Mouse (Mus musculus) lung, postnatal 36 days (tissue): ENCODE measurements at regions not wholly inside any gene's neighbourhood (a gene's known extent, or its start where the extent isn't known, plus 50 kb on each side); places are given as distances from the start of the nearest gene placed in this dataset.

ENCODE experiments used
- DNase-seq: peaks from one replicate; pipeline ENCODE4 v3.0.0; 2022; ENCODE audit warnings: mixed read lengths

DNA sequence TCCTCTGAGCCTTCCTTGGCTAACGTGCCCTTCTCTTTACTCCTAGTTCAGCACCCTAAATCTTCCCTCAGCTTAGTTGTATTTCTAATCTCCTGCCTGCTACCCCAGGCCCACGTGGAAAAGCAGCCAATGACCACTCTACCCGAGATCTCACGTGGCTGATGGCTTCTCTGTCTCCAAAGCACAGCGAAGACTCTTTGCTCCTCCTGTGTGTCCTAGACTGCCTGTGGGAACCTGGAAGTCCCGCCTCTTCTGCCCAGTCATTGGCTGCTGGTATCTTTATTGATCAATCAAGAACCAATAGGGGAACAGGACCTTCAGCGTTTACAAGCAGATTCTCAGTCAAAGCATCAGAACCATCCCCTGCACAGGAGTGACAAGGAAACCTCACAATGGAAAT lies 54.8 kb downstream of the Gm19935 start:
- DNase-seq, result no peak

GRCm38 (mm10) chr8:90761947-90762346 lies 55.2 kb downstream of the Gm19935 start:
- DNase-seq, result no peak

DNA sequence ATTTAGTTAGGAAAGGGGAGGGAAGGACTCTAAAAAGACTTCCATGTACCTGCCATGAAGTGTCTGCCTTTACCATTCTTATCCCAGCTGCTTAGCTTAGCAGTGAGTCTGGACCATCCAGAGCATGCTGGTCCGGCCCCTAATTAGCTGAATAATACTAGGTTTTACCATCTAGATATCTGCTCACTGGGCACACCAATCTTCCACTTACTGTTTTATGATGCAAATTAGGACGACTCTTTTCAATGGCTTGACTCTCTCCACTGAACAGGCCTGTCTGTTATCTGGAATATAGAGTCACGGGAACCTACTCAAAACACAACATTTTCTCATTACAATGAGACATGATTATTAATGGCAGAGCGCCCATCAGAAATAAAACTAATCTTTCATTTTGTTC lies 55.7 kb downstream of the Gm19935 start:
- DNase-seq, result no peak

- DNase-seq, result no peak
These were observed 57.7 kb downstream of the Gm19935 start for GRCm38 (mm10) chr8:90759531-90759930.

DNA sequence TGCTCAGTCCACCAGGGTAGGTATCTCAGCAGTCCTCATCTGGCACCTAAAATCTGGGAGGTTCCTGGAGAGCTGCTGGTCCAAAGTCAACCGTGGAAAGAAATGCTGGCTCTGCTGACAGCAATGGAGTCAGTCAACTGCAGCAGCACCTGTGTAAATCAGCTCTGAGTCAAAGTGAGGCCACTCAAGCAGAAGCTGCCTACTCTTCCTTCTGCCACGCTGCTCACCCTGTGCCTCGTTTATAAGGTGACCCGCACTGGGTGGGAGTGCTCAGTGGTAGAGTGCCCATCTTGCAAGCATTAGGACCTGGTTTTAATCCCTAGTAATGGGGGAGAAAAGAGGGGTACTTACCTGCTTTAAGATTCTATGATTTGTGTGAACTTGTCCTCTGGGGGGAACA lies 62.2 kb downstream of the Gm19935 start:
- DNase-seq, result no peak

DNA sequence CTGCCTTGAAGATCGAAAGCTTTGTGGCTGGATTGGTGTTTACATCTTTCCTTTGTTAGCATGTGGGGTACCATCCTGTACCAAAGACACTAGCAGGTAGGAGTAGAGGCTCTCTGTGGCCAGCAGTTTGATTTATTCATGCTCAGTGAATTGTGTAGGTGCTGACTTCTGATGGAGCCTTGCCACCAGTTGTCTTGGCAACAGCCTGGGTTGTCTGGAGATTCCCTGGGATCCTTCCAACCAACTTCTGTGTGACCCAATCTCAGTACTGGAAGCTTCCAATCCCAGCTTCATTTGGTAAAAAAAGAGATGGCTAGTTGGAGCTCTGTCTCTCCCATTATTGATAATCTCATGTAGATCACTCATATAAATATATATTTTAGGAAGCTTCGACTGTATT lies 73.6 kb downstream of the Gm19935 start:
- DNase-seq, result no peak

DNA sequence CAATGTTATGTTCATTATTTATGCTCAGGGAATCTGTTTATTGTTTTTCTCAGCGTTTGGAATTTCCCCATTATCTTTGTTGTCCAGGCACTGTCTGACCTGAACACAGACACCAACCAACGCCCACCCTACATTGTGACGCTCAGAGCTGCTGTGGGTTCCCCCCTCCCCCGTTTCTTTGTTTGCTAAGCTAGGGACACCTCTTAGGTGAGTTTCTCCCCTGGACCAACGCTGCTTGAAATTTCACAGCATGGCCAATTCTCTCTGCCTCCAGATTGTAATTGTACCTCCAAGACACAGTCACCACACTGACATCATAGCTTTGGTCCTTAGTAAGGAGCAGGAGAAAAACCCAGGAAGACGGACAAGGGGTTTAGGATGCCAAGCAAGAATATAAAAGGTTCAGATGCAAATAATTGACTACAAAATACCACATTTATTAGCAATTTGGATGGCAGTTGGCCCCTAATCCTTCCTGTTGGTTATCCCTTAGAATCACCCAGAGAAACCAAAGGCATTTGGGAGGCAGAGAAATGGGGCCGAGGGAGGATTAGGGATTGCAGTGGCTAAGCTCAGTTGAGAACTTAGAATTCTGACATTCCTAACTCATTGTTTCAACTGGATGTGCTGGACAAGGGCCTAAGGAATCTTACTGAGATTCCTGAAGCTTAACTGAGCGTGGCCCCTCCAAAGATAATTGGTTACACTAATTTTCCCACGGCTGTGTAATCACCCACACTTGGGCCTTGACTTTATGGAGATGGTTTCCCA lies 76.0 kb downstream of the Gm19935 start:
- DNase-seq, result no peak

DNA sequence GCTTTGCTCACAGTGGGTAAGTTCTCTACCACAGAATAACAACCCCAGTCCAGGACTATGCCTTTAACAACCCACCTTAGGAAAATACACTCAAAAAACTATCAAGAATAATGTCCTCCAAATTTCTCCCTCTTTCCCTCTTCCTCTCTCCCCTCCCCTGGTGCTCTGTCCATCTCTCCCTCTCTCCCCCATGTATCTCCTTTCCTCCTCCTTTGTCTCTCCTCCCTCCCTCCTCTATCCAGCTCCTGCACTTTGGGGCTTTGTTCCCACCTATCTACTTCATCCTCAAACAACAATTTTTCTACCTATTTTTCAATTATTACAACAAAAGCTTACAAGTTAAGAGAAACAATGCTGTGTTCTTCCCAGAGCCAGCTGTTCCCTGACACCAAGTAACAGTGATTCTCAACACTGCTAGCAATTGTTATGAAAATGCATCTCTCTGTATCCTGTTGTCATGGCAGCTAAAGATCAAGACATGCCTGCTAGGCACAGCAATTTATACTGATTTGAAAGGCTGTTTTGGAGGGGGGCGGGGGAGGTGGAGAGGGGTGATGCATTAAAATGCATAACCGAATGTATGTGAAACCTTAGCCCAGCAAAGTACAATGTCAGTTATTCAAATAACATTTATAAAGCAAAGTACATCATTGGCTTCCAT lies 76.8 kb downstream of the Gm19935 start:
- DNase-seq, result no peak

DNA sequence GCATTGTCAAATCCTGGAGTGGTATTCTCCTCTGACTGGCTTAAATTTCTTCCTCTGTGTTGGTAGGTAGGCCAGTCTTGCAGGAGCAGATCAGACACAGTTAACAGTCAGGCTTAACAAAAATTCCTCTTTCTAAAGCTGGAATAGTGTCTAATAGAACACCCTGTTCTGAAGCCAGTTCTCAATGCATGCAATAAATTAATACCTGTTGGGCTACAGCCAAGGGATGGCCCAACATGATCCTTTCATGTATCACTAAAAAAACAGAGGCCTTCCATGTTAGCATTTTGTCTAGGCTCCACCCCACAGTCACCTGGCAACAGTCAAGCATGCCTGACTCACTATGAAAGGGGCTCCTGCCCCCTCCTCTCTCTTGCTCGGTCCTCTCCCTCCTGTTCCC lies 89.2 kb downstream of the Gm19935 start:
- no peak for DNase-seq

DNA sequence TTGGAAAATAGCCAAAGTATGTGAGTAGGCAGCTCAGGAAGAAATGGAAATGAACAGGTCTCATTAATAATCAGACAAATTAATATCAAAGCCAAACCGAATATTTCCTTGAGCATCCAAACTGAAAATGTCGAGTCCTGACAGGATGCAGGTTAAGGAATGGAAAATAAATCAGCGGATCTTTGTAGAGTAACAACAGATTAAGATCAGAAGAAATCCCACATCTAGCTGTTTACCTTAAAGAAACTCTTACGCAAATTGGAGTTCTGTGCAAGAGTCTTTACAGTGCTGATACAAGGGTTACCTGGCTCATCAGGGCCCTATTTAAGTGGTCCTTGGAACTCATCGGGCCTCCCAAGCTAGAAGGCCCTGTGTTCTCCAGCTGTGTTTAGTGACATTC lies 92.0 kb downstream of the Gm19935 start:
- no peak for DNase-seq

GRCm38 (mm10) chr8:90716436-90716835 lies 100.8 kb downstream of the Gm19935 start:
- DNase-seq, result no peak

GRCm38 (mm10) chr8:90708524-90708923 lies 108.7 kb downstream of the Gm19935 start:
- peak; percentile 67 for DNase-seq

DNA sequence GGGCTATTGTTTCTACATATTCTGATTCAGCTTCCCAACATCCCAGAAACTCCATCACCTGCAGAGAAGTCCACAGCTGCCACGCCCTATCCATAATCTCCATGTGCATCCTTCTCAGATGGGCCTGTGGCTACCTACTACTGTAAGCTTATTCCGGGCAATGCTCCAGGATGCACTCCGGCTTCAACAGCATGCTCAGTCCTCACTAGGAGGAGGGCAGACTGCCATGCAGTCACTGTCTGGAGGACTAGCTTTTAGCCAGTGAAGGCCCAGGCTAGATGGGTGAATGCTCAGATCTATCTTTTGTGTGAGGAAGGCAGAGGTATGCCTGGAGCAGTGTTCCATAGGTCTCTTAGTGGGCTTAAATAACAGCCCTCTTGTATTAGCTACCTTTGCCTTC lies 124.7 kb downstream of the Gm19935 start:
- DNase-seq, result no peak

- DNase-seq, result no peak
These were observed 132.1 kb downstream of the Gm19935 start for GRCm38 (mm10) chr8:90685076-90685475.

DNA sequence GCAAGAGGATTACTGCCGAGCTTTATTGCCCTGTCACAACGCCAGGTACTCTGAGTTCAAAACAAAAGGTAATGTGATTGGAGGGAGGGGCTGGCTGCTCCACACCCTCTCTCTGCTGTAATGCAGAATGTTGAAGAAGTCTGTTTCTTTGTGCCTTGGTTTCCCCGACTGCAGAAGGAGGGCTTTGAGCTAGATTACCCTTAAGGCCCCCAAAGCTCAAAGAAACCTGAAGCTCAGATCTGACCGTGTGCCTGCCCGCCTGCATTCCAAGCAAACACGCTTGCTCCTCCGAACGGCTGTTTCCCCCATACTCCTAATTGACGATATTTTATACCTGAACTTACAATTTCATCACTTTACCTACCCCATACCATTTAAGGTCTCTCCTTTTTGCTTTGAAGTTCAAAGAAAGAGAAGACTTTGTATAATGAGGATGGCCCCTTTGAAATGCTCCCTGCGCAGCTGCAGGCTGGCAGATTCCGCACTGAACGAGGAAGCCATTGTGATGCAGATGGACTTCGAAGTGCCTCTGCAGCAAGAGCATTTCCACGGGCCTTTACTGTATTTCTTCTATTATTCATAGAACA lies 146.6 kb downstream of the Gm19935 start:
- no peak for DNase-seq

GRCm38 (mm10) chr8:90669396-90669795 lies 147.8 kb downstream of the Gm19935 start:
- DNase-seq, result no peak

GRCm38 (mm10) chr8:90659066-90659465 lies 158.1 kb downstream of the Gm19935 start:
- DNase-seq, result peak; percentile 1

GRCm38 (mm10) chr8:90657641-90658051 lies 159.5 kb downstream of the Gm19935 start:
- peak; percentile 30 for DNase-seq

DNA sequence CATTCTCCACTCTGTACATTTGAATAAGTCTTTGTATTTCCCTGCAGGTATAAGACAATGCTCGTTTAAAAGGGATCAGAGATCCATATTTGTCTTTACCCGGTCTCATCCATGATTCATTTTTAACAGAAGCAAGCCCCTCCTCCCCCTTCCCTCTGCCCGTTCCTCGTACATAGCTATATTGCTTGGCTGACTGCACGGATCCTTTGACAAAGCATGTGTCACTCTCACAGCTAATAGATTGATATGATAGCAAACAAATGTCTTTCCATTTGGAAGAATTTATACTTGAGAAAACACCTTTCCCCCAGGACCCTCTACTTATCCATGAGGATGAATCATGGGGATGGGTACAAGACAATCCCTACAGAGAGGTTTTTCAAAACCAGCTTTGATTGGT lies 160.1 kb downstream of the Gm19935 start:
- no peak for DNase-seq

DNA sequence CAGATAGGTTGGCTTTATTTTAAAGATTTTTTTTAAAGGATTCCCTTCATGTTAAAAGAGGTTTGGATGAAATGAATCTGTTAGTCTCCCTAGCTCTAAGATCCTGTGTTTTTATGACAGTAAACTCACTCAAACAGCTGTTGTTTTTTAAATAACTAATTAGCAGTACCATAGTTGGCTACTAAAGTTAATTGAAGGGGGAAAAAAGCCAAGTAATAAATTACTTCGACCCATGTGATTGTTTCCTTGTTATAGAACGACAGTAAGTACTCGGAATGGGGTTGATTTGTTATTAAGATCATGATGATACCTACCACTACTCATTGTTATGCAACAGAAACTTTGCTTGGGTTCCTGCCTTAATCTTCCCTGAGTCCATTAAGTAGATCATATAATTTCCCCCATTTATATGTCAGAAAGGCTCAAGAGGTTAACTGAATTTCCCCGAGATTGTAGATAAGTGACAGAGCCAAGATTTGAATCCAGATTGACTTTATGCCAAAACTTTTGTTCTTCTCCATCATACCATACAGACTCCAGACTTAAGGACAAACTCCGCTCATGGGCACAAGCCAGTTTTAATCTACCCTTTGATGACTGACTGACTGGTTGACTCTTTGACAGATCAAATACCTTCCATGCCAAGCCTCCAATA lies 160.6 kb downstream of the Gm19935 start:
- DNase-seq, result no peak

DNA sequence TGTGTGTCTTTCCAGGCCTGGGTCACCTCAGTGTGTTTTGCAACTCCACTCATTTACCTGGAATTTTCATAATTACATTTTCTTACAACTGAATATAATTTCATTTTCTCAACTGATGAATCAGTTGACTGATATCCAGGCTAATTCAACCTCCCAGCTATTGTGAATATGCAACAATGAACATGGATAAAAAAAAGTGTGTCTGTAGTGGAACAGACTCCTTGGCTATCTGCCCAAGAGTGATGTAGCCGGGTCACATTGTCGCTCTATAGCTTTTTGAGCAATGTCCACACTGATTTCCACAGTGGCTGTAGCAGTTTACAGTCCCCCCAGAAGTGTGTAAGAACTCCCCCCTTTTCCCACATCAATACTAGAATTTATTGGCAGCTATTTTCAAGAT lies 162.4 kb downstream of the Gm19935 start:
- no peak for DNase-seq

DNA sequence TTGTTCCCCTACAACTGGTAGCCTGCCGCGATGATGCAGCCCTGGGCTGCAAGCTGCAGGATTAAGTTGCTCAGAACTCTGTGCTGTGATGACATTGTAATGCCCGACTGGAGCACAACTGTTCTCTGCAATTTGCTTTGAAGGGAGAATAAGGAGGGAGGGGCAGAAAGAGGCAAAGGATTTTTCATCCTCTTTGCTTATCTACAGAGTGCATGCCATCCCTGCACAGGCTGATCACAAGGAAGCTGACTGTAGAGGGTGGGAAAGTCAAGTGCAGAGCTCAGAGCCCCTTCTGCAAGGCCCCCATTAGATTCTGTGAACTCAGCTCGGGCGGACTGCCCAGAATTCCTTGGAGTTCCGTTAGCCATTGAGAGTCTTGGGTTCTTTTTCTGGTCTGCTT lies 174.8 kb downstream of the Gm19935 start:
- DNase-seq, result no peak

- DNase-seq, result no peak
These were observed 180.4 kb downstream of the Gm19935 start for GRCm38 (mm10) chr8:90636770-90637169.
